8 mouse cellular contexts compared by ENCODE assay signal in genomic region chr2:163643576-163643971, GRCm38 (mm10). TPM values are rescaled to one million over a fixed set of nuclear protein-coding genes. Genes with fewer than 3 reads are reported as not detected.
DNase-seq lines count a peak whose midpoint lies in the region; ATAC-seq and TF ChIP-seq lines count a peak whose summit lies in the region.

No protein-coding gene starts in this region.

- WGBS in kidney, postnatal 0 days = 54% methylated on average over 2 of the region's 2 CpGs
- 88% methylated on average over 2 of the region's 2 CpGs for WGBS in embryonic facial prominence, embryonic 10.5 days
- WGBS in hindbrain, embryonic 15.5 days = 83% methylated on average over 2 of the region's 2 CpGs
- 71% methylated on average over 2 of the region's 2 CpGs for WGBS in midbrain, embryonic 15.5 days

- peak overlapping the region; percentile 94 for H3K4me3 ChIP-seq in kidney, postnatal 0 days (replicated peaks; ENCODE audit: low read depth, low read length)
- H3K4me3 ChIP-seq in embryonic facial prominence, embryonic 10.5 days = peak overlapping the region; percentile 99
- peak overlapping the region; percentile 86 for H3K4me3 ChIP-seq in hindbrain, embryonic 15.5 days
- peak overlapping the region; percentile 74 for H3K4me3 ChIP-seq in midbrain, embryonic 15.5 days

- H3K27ac ChIP-seq in kidney, postnatal 0 days = peak overlapping the region; percentile 100
- 0 out of 2 replicates have a peak overlapping the region, but pooled peaks have one; percentile 97 for H3K27ac ChIP-seq in embryonic facial prominence, embryonic 10.5 days (replicated peaks)
- H3K27ac ChIP-seq in hindbrain, embryonic 15.5 days (replicated peaks) = peak overlapping the region; percentile 97; the same call in 1 of the 2 replicates
- H3K27ac ChIP-seq in midbrain, embryonic 15.5 days = peak overlapping the region; percentile 97; the same call in 1 of the 2 replicates

- peaks cover 10% of the 10 kb centered on the region for H3K4me1 ChIP-seq in kidney, postnatal 0 days (replicated peaks; ENCODE audit: insufficient read depth, low read length)
- H3K4me1 ChIP-seq in embryonic facial prominence, embryonic 10.5 days = peaks cover 17% of the 10 kb centered on the region
- H3K4me1 ChIP-seq in hindbrain, embryonic 15.5 days (replicated peaks) = peaks cover 32% of the 10 kb centered on the region
- H3K4me1 ChIP-seq in midbrain, embryonic 15.5 days = peaks cover 22% of the 10 kb centered on the region

- no peak for DNase-seq in kidney, postnatal 0 days (ENCODE audit: low spot score)
- DNase-seq in kidney, postnatal 36 days = no peak
- DNase-seq in embryonic facial prominence, embryonic 10.5 days (ENCODE audit: low spot score) = no peak
- no peak for DNase-seq in left cerebral cortex, adult 11 months (ENCODE audit: low spot score)
- no peak for DNase-seq in adrenal gland, postnatal 36 days
- DNase-seq in frontal cortex, postnatal 10 days (ENCODE audit: low spot score in 2 of 2) = no peak

- peak overlapping the region; percentile 66 for H3K4me2 ChIP-seq in kidney, postnatal 0 days (ENCODE audit: low read length)
- H3K4me2 ChIP-seq in hindbrain, embryonic 15.5 days = peak overlapping the region; percentile 61
- peak overlapping the region; percentile 57 for H3K4me2 ChIP-seq in midbrain, embryonic 15.5 days

- no peak for ATAC-seq in kidney, postnatal 0 days (replicated peaks; ENCODE audit: low FRiP score, low read depth)
- no peak for ATAC-seq in hindbrain, embryonic 15.5 days (ENCODE audit: low FRiP score, low read depth)
- ATAC-seq in midbrain, embryonic 15.5 days (replicated peaks) = no peak

- no peaks in the 10 kb centered on the region for H3K9me3 ChIP-seq in kidney, postnatal 0 days (replicated peaks; ENCODE audit: low read length)
- H3K9me3 ChIP-seq in embryonic facial prominence, embryonic 10.5 days = no peaks in the 10 kb centered on the region
- no peaks in the 10 kb centered on the region for H3K9me3 ChIP-seq in hindbrain, embryonic 15.5 days
- no peaks in the 10 kb centered on the region for H3K9me3 ChIP-seq in midbrain, embryonic 15.5 days

- H3K9ac ChIP-seq in kidney, postnatal 0 days (ENCODE audit: low read depth, low read length) = peak overlapping the region; percentile 98
- H3K9ac ChIP-seq in hindbrain, embryonic 15.5 days = peak overlapping the region; percentile 89; the same call in 1 of the 2 replicates
- H3K9ac ChIP-seq in midbrain, embryonic 15.5 days = peak overlapping the region; percentile 92

- no peaks in the 10 kb centered on the region for H3K36me3 ChIP-seq in kidney, postnatal 0 days (ENCODE audit: insufficient read depth, low read length)
- H3K36me3 ChIP-seq in embryonic facial prominence, embryonic 10.5 days (replicated peaks) = peaks cover 25% of the 10 kb centered on the region
- no peaks in the 10 kb centered on the region for H3K36me3 ChIP-seq in hindbrain, embryonic 15.5 days
- no peaks in the 10 kb centered on the region for H3K36me3 ChIP-seq in midbrain, embryonic 15.5 days (replicated peaks)

- no peaks in the 10 kb centered on the region for H3K27me3 ChIP-seq in kidney, postnatal 0 days (ENCODE audit: insufficient read depth, low read length)
- H3K27me3 ChIP-seq in embryonic facial prominence, embryonic 10.5 days (replicated peaks; ENCODE audit: low read depth, poor library complexity, severe bottlenecking) = no peaks in the 10 kb centered on the region
- no peaks in the 10 kb centered on the region for H3K27me3 ChIP-seq in hindbrain, embryonic 15.5 days
- H3K27me3 ChIP-seq in midbrain, embryonic 15.5 days (replicated peaks) = no peaks in the 10 kb centered on the region

- TF ChIP-seq CTCF in kidney, postnatal 0 days (IDR thresholded peaks at IDR 0.05; ENCODE audit: low read depth) = no peak

RNA-seq across cellular contexts. Expression of gene Serinc3, which starts 1.4 kb away (rescaled TPM):
- 66.6 and 72.5 TPM in 2 replicates for polyA plus RNA-seq in kidney, postnatal 0 days (2015; fragmentation: Nextera tagmentation; extraction: Ambion mirVana)
- 21.9 and 22.1 TPM in 2 replicates for polyA plus RNA-seq in embryonic facial prominence, embryonic 10.5 days (2016; fragmentation: Nextera tagmentation; extraction: Ambion mirVana)
- 31.2 and 33.5 TPM in 2 replicates for polyA plus RNA-seq in hindbrain, embryonic 15.5 days (2015; fragmentation: Nextera tagmentation; extraction: Ambion mirVana)
- polyA plus RNA-seq in midbrain, embryonic 15.5 days (2015; fragmentation: Nextera tagmentation; extraction: Ambion mirVana) = 33.0 and 35.9 TPM in 2 replicates
- 100 to 1,000 TPM; 565 to 629 TPM for total RNA-seq in adrenal gland, postnatal 36 days (2021)

RNA-seq across cellular contexts. Expression of gene Pkig, which starts 14.6 kb away (rescaled TPM):
- 179 and 198 TPM in 2 replicates for polyA plus RNA-seq in kidney, postnatal 0 days (2015; fragmentation: Nextera tagmentation; extraction: Ambion mirVana)
- polyA plus RNA-seq in embryonic facial prominence, embryonic 10.5 days (2016; fragmentation: Nextera tagmentation; extraction: Ambion mirVana) = 189 and 194 TPM in 2 replicates
- polyA plus RNA-seq in hindbrain, embryonic 15.5 days (2015; fragmentation: Nextera tagmentation; extraction: Ambion mirVana) = 109 and 115 TPM in 2 replicates
- polyA plus RNA-seq in midbrain, embryonic 15.5 days (2015; fragmentation: Nextera tagmentation; extraction: Ambion mirVana) = 125 TPM in 2 replicates
- total RNA-seq in adrenal gland, postnatal 36 days (2021) = 10 to 100 TPM; 45.0 to 46.0 TPM

RNA-seq across cellular contexts. Expression of gene Ttpal, which starts 41.5 kb away (rescaled TPM):
- polyA plus RNA-seq in kidney, postnatal 0 days (2015; fragmentation: Nextera tagmentation; extraction: Ambion mirVana) = 18.1 and 19.7 TPM in 2 replicates
- polyA plus RNA-seq in embryonic facial prominence, embryonic 10.5 days (2016; fragmentation: Nextera tagmentation; extraction: Ambion mirVana) = 31.3 and 33.4 TPM in 2 replicates
- polyA plus RNA-seq in hindbrain, embryonic 15.5 days (2015; fragmentation: Nextera tagmentation; extraction: Ambion mirVana) = 41.2 and 41.6 TPM in 2 replicates
- polyA plus RNA-seq in midbrain, embryonic 15.5 days (2015; fragmentation: Nextera tagmentation; extraction: Ambion mirVana) = 47.1 and 50.2 TPM in 2 replicates
- 10 to 100 TPM; 22.7 to 34.8 TPM for total RNA-seq in adrenal gland, postnatal 36 days (2021)
